Mouse (Mus musculus) embryonic fibroblast, embryonic 13.5 days (primary cell): Measurements from ENCODE around the gene Fhad1.

Experiments used
- CTCF ChIP-seq: IDR thresholded peaks from 2 replicates; pipeline ENCODE4 v1.5.1; 2011; ENCODE audit warnings: mild to moderate bottlenecking, control low read depth, low read length, moderate library complexity, borderline replicate concordance; ENCODE audit not compliant: insufficient read depth
- POLR2A ChIP-seq: IDR thresholded peaks from 2 replicates; pipeline ENCODE4 v1.6.1; 2011; ENCODE audit warnings: low read depth, mild to moderate bottlenecking, control low read depth, low read length, moderate library complexity

GRCm38 (mm10) chr4:141949436-141949835 is 65.4 kb downstream of the Fhad1 start:
- TF ChIP-seq CTCF: no peak
- TF ChIP-seq POLR2A: no peak
